Mouse (Mus musculus): ENCODE results near the gene Cyp17a1.

- TF ChIP-seq CTCF (IDR thresholded peaks at IDR 0.05; ENCODE audit: low read depth), result no peak
- TF ChIP-seq EP300 (IDR thresholded peaks at IDR 0.05; ENCODE audit: low read depth), result no peak
These were observed 24.0 kb upstream of the Cyp17a1 start for GRCm38 (mm10) chr19:46696943-46697342.

Measured in liver, postnatal 0 days (tissue).